Mouse (Mus musculus) ES-Bruce4 (cell line): ENCODE data around the gene Adamtsl5. TPM values are rescaled to one million over a fixed set of nuclear protein-coding genes. Genes with fewer than 3 reads are reported as not detected.
"Not testable (repeated sequence)": the region's sequence is repeated elsewhere in the genome, so short reads cannot be mapped to it uniquely, and the experiment has no call there.

Experiments used
- H3K27ac ChIP-seq: 2 replicates; pipeline ENCODE4 v1.5.1; 2012; ENCODE audit warnings: low read length, inconsistent platforms; ENCODE audit not compliant: insufficient read depth
- H3K27me3 ChIP-seq: 2 replicates; pipeline ENCODE4 v1.6.1; 2012; ENCODE audit warnings: mild to moderate bottlenecking, low read length, inconsistent platforms; ENCODE audit not compliant: control insufficient read depth, poor library complexity, insufficient read depth, severe bottlenecking
- H3K36me3 ChIP-seq: 2 replicates; pipeline ENCODE4 v1.6.1; 2012; ENCODE audit warnings: inconsistent platforms, mild to moderate bottlenecking, low read length, moderate library complexity; ENCODE audit not compliant: control insufficient read depth, poor library complexity, insufficient read depth, severe bottlenecking
- H3K4me1 ChIP-seq: one replicate; pipeline ENCODE4 v1.8.1; 2011; ENCODE audit warnings: low read length; ENCODE audit not compliant: control insufficient read depth, insufficient read depth
- H3K4me3 ChIP-seq: 2 replicates; pipeline ENCODE4 v1.5.1; 2011; ENCODE audit warnings: low read depth, mild to moderate bottlenecking, low read length
- H3K9ac ChIP-seq: 2 replicates; pipeline ENCODE4 v1.6.1; 2012; ENCODE audit warnings: low read depth, mild to moderate bottlenecking, inconsistent platforms; ENCODE audit not compliant: poor library complexity, severe bottlenecking
- H3K9me3 ChIP-seq: replicated peaks from 2 replicates; pipeline ENCODE4 v1.6.1; 2012; ENCODE audit warnings: mild to moderate bottlenecking, low read length, inconsistent platforms; ENCODE audit not compliant: control insufficient read depth, poor library complexity, insufficient read depth, severe bottlenecking
- CTCF ChIP-seq: IDR thresholded peaks from one replicate; pipeline ENCODE4 v1.8.1; 2011; ENCODE audit warnings: low read depth, low read length
- EP300 ChIP-seq: IDR thresholded peaks from 2 replicates; pipeline ENCODE4 v1.6.1; 2011; ENCODE audit warnings: low read depth, low read length; ENCODE audit not compliant: insufficient read depth
- POLR2A ChIP-seq: IDR thresholded peaks from one replicate; pipeline ENCODE4 v1.8.1; 2011; ENCODE audit warnings: low read length; ENCODE audit not compliant: insufficient read depth
- polyA plus RNA-seq: library from polyadenylated mRNA; stranded (reverse); fragments of >200 nt; gene quantifications from 2 replicates; pipeline ENCODE4 v1.2.4, GENCODE M21; 2011; ENCODE audit warnings: low read depth; ENCODE audit not compliant: missing spikeins, insufficient read depth, insufficient read length

Gene Adamtsl5
- polyA plus RNA-seq, 1 experiment, result 3.8 TPM

DNA sequence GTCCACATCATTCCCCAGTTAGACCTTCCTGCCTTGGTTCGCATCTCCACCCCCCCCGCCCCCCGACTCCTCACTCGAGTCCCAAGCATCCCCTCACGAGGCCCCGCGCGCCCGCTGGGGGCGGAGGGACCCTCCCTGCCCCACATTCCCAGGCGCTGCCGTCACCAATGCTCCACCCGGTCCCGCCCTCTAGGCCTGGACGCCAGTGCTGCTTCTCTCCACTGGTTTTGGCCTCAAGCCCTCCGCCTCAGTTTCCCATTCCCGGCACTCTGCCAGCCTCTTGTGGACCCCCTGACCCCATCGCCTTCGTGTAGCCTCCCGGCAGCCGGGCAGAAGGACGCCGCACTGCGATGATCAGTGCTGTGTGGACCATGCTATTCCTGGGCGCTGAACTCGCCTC lies 769 bp upstream of the Adamtsl5 start:
- no peak overlapping the region for H3K27ac ChIP-seq
- H3K4me1 ChIP-seq, result peaks cover 3% of the 10 kb centered on the region
- no peaks in the 10 kb centered on the region for H3K36me3 ChIP-seq
- no peaks in the 10 kb centered on the region for H3K27me3 ChIP-seq
- peak overlapping the region; percentile 35 for H3K4me3 ChIP-seq
- TF ChIP-seq EP300 (no peak), POLR2A (no peak), CTCF (no peak)
- peak overlapping the region; percentile 59 for H3K9ac ChIP-seq
- no peaks in the 10 kb centered on the region for H3K9me3 ChIP-seq

DNA sequence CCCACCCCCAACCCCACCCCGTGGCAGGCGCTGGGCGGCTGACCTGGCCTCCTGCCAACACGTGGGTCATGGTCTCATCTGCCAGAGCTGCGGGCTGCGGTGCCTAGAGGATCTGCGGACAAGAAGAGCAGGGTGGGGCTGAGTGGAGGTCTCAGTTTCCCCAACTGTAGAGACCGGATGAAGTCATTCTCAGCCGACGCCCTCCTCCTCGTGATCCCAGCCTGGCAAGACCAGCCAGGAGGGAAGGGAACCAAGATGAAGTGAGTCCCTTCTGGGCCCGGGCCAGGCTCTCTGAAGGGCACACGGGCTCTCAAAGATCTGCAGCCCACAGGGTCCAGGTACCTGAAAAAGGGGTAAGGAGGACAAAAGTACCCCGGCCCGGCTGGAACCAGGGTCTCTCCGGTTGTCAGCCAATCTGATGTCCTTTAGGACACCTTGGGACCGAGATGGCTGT lies 671 bp downstream of the Adamtsl5 start:
- Histone ChIP-seq H3K27me3 (no peaks in the 10 kb centered on the region), H3K27ac (no peak overlapping the region), H3K4me3 (peak overlapping the region; percentile 73), H3K4me1 (peaks cover 3% of the 10 kb centered on the region), H3K36me3 (no peaks in the 10 kb centered on the region), H3K9ac (peak overlapping the region; percentile 59), H3K9me3 (no peaks in the 10 kb centered on the region)
- no peak for TF ChIP-seq POLR2A
- no peak for TF ChIP-seq CTCF
- no peak for TF ChIP-seq EP300

DNA sequence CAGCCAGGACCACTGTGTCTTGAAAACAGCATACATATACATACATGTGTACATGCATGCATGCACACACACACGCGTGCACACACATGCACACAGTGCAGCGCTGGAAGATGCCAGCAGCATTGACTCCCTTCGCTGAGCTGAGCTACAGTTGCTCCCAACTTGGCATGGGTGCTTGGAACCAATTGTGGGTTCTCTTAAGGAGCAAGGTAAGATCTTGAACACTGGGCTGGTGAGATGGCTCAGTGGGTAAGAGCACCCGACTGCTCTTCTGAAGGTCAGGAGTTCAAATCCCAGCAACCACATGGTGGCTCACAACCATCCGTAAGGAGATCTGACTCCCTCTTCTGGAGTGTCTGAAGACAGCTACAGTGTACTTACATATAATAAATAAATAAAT lies 2.3 kb downstream of the Adamtsl5 start:
- H3K9ac ChIP-seq, H3K9me3 ChIP-seq: not testable (repeated sequence)

GRCm38 (mm10) chr10:80345122-80345521 lies 3.1 kb downstream of the Adamtsl5 start:
- Histone ChIP-seq H3K9me3 (no peaks in the 10 kb centered on the region), H3K27me3 (no peaks in the 10 kb centered on the region), H3K4me1 (peaks cover 4% of the 10 kb centered on the region), H3K9ac (0 out of 2 replicates have a peak overlapping the region, but pooled peaks have one; percentile 8), H3K27ac (no peak overlapping the region), H3K36me3 (no peaks in the 10 kb centered on the region), H3K4me3 (peak overlapping the region; percentile 6; the same call in 1 of the 2 replicates)
- TF ChIP-seq EP300, result no peak
- no peak for TF ChIP-seq CTCF
- no peak for TF ChIP-seq POLR2A

More for the DNA sequence above, 2.3 kb downstream of the Adamtsl5 start:
- not testable (repeated sequence) for H3K4me1 ChIP-seq, H3K27me3 ChIP-seq, H3K36me3 ChIP-seq, H3K27ac ChIP-seq, H3K4me3 ChIP-seq

GRCm38 (mm10) chr10:80344131-80344661 lies 4.0 kb downstream of the Adamtsl5 start:
- Histone ChIP-seq H3K9ac (no peak overlapping the region), H3K9me3 (no peaks in the 10 kb centered on the region), H3K4me1 (peaks cover 4% of the 10 kb centered on the region), H3K36me3 (no peaks in the 10 kb centered on the region), H3K27ac (no peak overlapping the region), H3K4me3 (no peak overlapping the region), H3K27me3 (no peaks in the 10 kb centered on the region)
- TF ChIP-seq EP300, result no peak
- no peak for TF ChIP-seq CTCF
- no peak for TF ChIP-seq POLR2A

DNA sequence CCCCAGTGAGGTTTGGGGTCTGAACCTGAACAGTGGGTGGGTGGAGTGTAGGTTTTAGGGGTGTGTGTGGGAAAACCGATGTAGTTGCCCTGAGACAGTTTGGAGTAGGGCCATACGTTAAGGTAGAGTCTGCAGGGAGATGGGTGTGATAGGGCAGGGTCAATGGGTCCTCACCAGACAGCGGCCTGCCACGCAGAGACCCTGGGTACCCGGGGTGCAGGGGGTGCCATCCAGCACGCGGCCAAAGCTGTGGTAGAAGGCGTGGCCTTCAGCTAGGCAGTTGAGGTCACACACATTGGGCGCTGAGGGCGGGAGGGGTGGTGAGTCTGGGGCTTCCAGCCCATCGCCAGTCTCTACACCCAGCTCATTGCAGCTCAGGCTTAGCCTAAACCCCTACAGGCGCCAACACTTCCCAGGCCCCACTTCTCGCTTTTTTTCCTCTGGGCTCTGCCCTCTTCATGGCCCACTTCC lies 4.8 kb downstream of the Adamtsl5 start:
- TF ChIP-seq CTCF (no peak), POLR2A (no peak), EP300 (no peak)
- Histone ChIP-seq H3K27ac (no peak overlapping the region), H3K4me3 (peak overlapping the region; percentile 38), H3K36me3 (no peaks in the 10 kb centered on the region), H3K4me1 (peaks cover 4% of the 10 kb centered on the region), H3K9me3 (no peaks in the 10 kb centered on the region), H3K27me3 (no peaks in the 10 kb centered on the region), H3K9ac (no peak overlapping the region)
